Mouse (Mus musculus) midbrain, embryonic 11.5 days (tissue): ENCODE data around the gene Porcn. TPM values are rescaled to one million over a fixed set of nuclear protein-coding genes. Genes with fewer than 3 reads are reported as not detected.
A peak's percentile ranks its signal among the peaks of the same experiment; 100 is the strongest.

Experiments used
- ATAC-seq: fragments of 200-750 bp; cut with Nextera tagmentation; 2 replicates; pipeline ENCODE4 v1.8.0; 2017; ENCODE audit warnings: moderate TSS enrichment, moderate library complexity; ENCODE audit not compliant: low FRiP score
- DNase-seq: peaks from one replicate; pipeline ENCODE4 v3.0.0; 2015; ENCODE audit warnings: low spot score; ENCODE audit errors: missing footprints
- H3K27ac ChIP-seq: fragments of 300-500 bp; sonication (generic); 2 replicates; pipeline ENCODE4 v1.5.1; 2014; ENCODE audit warnings: low read depth, low read length
- H3K27me3 ChIP-seq: fragments of 300-500 bp; sonication (generic); 2 replicates; pipeline ENCODE4 v1.6.1; 2014; ENCODE audit warnings: mild to moderate bottlenecking, low read length, moderate library complexity, mixed read lengths; ENCODE audit not compliant: control insufficient read depth, insufficient read depth
- H3K36me3 ChIP-seq: fragments of 300-500 bp; sonication (generic); 2 replicates; pipeline ENCODE4 v1.6.1; 2014; ENCODE audit warnings: mild to moderate bottlenecking, low read length, moderate library complexity, mixed read lengths; ENCODE audit not compliant: control insufficient read depth, insufficient read depth
- H3K4me1 ChIP-seq: fragments of 300-500 bp; sonication (generic); 2 replicates; pipeline ENCODE4 v1.6.1; 2014; ENCODE audit warnings: low read length; ENCODE audit not compliant: control insufficient read depth, insufficient read depth
- H3K4me2 ChIP-seq: fragments of 300-500 bp; sonication (generic); 2 replicates; pipeline ENCODE4 v1.6.1; 2014; ENCODE audit warnings: mild to moderate bottlenecking, moderate library complexity
- H3K4me3 ChIP-seq: fragments of 300-500 bp; sonication (generic); 2 replicates; pipeline ENCODE4 v1.5.1; 2014; ENCODE audit warnings: low read depth, low read length
- H3K9ac ChIP-seq: fragments of 300-500 bp; sonication (generic); 2 replicates; pipeline ENCODE4 v1.6.1; 2014; ENCODE audit warnings: low read length
- H3K9me3 ChIP-seq: fragments of 300-500 bp; sonication (generic); 2 replicates; pipeline ENCODE4 v1.6.1; 2016; ENCODE audit warnings: low read length; ENCODE audit not compliant: control insufficient read depth
- WGBS: fragments of 180-500 bp; shearing (Covaris S2); extraction: QIAGEN DNeasy Blood & Tissue Kit; methylation state at CpG from one replicate; pipeline ENCODE4 v1.1.7; 2014; 5-methylcytosine and 5-hydroxymethylcytosine counted together
- polyA plus RNA-seq: library from polyadenylated mRNA; unstranded; fragments of >200 nt; fragmentation: Nextera tagmentation; extraction: Ambion mirVana; gene quantifications from 2 replicates; pipeline ENCODE4 v1.2.1, GENCODE M21; 2014

Porcn gene
- polyA plus RNA-seq, 1 experiment from 2014 or later: 14.7 TPM

DNA sequence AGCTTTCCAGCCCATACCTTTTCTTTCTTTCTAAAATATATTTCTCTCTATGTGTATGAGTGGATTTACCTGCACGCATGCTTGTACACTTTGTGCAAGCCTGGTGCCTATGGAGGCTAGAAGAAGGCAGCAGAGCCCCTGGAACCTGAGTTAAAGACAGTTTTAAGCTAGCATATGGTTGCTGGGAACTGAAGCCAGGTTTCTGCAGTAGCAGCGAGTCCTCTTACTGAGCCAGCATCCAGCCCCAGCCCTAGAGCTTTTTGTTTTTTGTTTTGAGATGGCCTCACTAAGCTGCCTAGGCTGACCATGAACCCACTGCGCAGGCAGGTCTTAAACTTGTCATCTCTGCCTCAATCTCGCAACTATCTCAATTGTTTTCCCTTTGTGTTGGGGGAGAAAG lies 41.9 kb downstream of the Porcn start:
- H3K4me2 ChIP-seq: no peak overlapping the region
- H3K27me3 ChIP-seq: no peaks in the 10 kb centered on the region
- H3K27ac ChIP-seq: no peak overlapping the region
- H3K4me1 ChIP-seq: no peaks in the 10 kb centered on the region
- DNase-seq: no peak
- ATAC-seq: no peak
- H3K4me3 ChIP-seq: no peak overlapping the region
- H3K9ac ChIP-seq: no peak overlapping the region
- H3K9me3 ChIP-seq: no peaks in the 10 kb centered on the region
- H3K36me3 ChIP-seq: no peaks in the 10 kb centered on the region
- 88% methylated on average over 4 of the region's 4 CpGs for WGBS

- ATAC-seq: no peak
- no peaks in the 10 kb centered on the region for H3K36me3 ChIP-seq
- no peak overlapping the region for H3K4me3 ChIP-seq
- no peak overlapping the region for H3K9ac ChIP-seq
- no peaks in the 10 kb centered on the region for H3K27me3 ChIP-seq
- H3K4me2 ChIP-seq: no peak overlapping the region
- H3K9me3 ChIP-seq: no peaks in the 10 kb centered on the region
- no peaks in the 10 kb centered on the region for H3K4me1 ChIP-seq
- H3K27ac ChIP-seq: no peak overlapping the region
- 94% methylated on average over 5 of the region's 5 CpGs for WGBS
- no peak for DNase-seq
Measured at GRCm38 (mm10) chrX:8163076-8163475, 43.2 kb downstream of the Porcn start.

DNA sequence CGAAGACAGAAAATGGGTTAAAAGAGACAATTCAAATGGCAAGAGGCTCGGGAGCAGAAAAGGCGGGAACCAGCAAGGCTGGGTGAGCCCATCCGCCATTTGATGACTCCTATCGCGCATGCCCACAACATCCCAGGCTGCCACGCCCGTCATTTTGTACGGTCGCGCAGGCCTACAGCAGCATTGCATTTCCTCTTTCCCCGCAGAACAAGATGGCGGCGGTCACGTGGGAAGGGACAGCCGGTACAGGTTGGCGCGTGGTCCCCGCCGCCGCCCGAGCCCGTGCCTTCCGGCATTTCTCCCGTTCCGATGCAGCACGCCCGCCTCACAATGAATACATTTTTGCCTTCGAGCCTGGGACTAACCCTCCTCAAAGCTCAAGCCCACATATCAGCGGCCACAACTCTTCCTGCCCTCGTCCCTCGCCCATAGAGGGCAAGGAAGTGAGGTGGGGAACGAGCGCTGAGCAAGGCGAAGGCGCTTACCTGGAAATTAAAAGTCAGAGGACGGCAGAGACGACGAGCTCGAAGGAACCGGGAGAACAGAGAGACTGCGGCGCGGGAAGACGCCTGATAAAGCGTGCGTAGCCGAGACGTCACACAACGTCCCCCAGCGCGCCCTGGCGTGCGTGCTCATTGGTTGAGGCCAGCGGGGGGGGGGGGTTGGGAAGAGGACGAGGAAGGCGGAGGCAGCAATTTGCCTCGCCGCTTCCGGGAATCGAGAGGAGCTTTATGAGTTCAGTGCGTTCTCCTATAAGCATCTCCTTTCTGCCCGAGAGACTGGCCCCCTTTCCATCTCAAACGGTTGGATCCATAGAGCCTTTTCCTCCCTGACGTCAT lies 61.0 kb downstream of the Porcn start, which contains the start of gene Rbm3:
Gene Rbm3, minus strand, starts transcription at position 728 of the 839 bp plus-strand sequence.
- H3K9me3 ChIP-seq: no peaks in the 10 kb centered on the region
- DNase-seq: peak; percentile 93
- 26% methylated on average over 58 of the region's 65 CpGs for WGBS

More for the DNA sequence above, 61.0 kb downstream of the Porcn start, which contains the start of gene Rbm3:
- Histone ChIP-seq H3K9ac (peak within 1 kb of the TSS; percentile 92), H3K4me2 (peak within 1 kb of the TSS; percentile 70), H3K27ac (peak within 1 kb of the TSS; percentile 89), H3K36me3 (peaks cover 8% of the 10 kb centered on the region), H3K4me3 (peak within 1 kb of the TSS; percentile 57), H3K27me3 (no peaks in the 10 kb centered on the region), H3K4me1 (peaks cover 7% of the 10 kb centered on the region)
- ATAC-seq: peak; percentile 94

Other genes with a start within 250 kb of the Porcn start
- gene Gata1, start 228.5 kb downstream of the Porcn start, polyA plus RNA-seq: 4.8 and 5.2 TPM in 2 replicates
- not detected in 2 replicates for gene Glod5, start 188.0 kb downstream of the Porcn start, polyA plus RNA-seq
- 80.8 and 82.6 TPM in 2 replicates for gene Suv39h1, start 131.8 kb downstream of the Porcn start, polyA plus RNA-seq
- 0.26 and 0.34 TPM in 2 replicates for gene Was, start 116.0 kb downstream of the Porcn start, polyA plus RNA-seq
- 21.9 and 23.4 TPM in 2 replicates for gene Wdr13, start 73.6 kb downstream of the Porcn start, polyA plus RNA-seq
- 439 and 458 TPM in 2 replicates for gene Rbm3, start 60.6 kb downstream of the Porcn start, polyA plus RNA-seq
- 11.5 and 11.6 TPM in 2 replicates for gene Tbc1d25, start 30.3 kb downstream of the Porcn start, polyA plus RNA-seq
- gene Ebp, start 13.0 kb downstream of the Porcn start, polyA plus RNA-seq: 32.0 and 36.1 TPM in 2 replicates
- gene Ftsj1, start 45.9 kb upstream of the Porcn start, polyA plus RNA-seq: 40.2 and 44.3 TPM in 2 replicates
- 5.2 and 5.3 TPM in 2 replicates for gene Slc38a5, start 64.6 kb upstream of the Porcn start, polyA plus RNA-seq
- not detected in 2 replicates for gene Ssxb10, start 120.9 kb upstream of the Porcn start, polyA plus RNA-seq
- gene Ssxb9, start 160.5 kb upstream of the Porcn start, polyA plus RNA-seq: not detected in 2 replicates
- not detected in 2 replicates for gene Ssxb1, start 206.8 kb upstream of the Porcn start, polyA plus RNA-seq